Mouse (Mus musculus) midbrain, embryonic 10.5 days (tissue): Measurements from ENCODE around the gene Tenm2. TPM values are rescaled to one million over a fixed set of nuclear protein-coding genes. Genes with fewer than 3 reads are reported as not detected.

Experiments used
- DNase-seq: peaks from one replicate; pipeline ENCODE4 v3.0.0-alpha.2; 2017; ENCODE audit warnings: low spot score
- H3K27ac ChIP-seq: fragments of 300-500 bp; sonication (generic); replicated peaks from 2 replicates; pipeline ENCODE4 v1.5.1; 2016; ENCODE audit warnings: mild to moderate bottlenecking
- H3K27me3 ChIP-seq: fragments of 300-500 bp; sonication (generic); 2 replicates; pipeline ENCODE4 v1.6.1; 2016; ENCODE audit warnings: low read depth, mild to moderate bottlenecking; ENCODE audit not compliant: poor library complexity, severe bottlenecking
- H3K36me3 ChIP-seq: fragments of 300-500 bp; sonication (generic); 2 replicates; pipeline ENCODE4 v1.6.1; 2016; ENCODE audit warnings: mild to moderate bottlenecking, moderate library complexity
- H3K4me1 ChIP-seq: fragments of 300-500 bp; sonication (generic); 2 replicates; pipeline ENCODE4 v1.6.1; 2016
- H3K4me3 ChIP-seq: fragments of 300-500 bp; sonication (generic); 2 replicates; pipeline ENCODE4 v1.5.1; 2016; ENCODE audit warnings: mild to moderate bottlenecking, moderate library complexity
- H3K9me3 ChIP-seq: fragments of 300-500 bp; sonication (generic); replicated peaks from 2 replicates; pipeline ENCODE4 v1.6.1; 2016; ENCODE audit warnings: mild to moderate bottlenecking
- WGBS: fragments of 180-500 bp; shearing (Covaris S2); methylation state at CpG from one replicate; pipeline ENCODE4 v1.1.7; 2016; 5-methylcytosine and 5-hydroxymethylcytosine counted together
- polyA plus RNA-seq: library from polyadenylated mRNA; unstranded; fragments of >200 nt; fragmentation: Nextera tagmentation; extraction: Ambion mirVana; gene quantifications from 2 replicates; pipeline ENCODE4 v1.2.1, GENCODE M21; 2016

The Tenm2 gene
- polyA plus RNA-seq, 1 experiment from 2014 or later = 4.2 TPM

GRCm38 (mm10) chr11:36604272-36604671 lies 631.5 kb downstream of the Tenm2 start:
- no peak overlapping the region for H3K27ac ChIP-seq
- H3K4me3 ChIP-seq = no peak overlapping the region
- H3K4me1 ChIP-seq = peaks cover 17% of the 10 kb centered on the region
- no peaks in the 10 kb centered on the region for H3K9me3 ChIP-seq
- 61% methylated on average over 3 of the region's 3 CpGs for WGBS
- no peak for DNase-seq
- peaks cover 6% of the 10 kb centered on the region; the same call in 1 of the 2 replicates for H3K36me3 ChIP-seq
- H3K27me3 ChIP-seq = no peaks in the 10 kb centered on the region

- H3K36me3 ChIP-seq = no peaks in the 10 kb centered on the region
- no peaks in the 10 kb centered on the region for H3K27me3 ChIP-seq
- no peak for DNase-seq
- 63% methylated on average over 1 of the region's 1 CpGs for WGBS
- no peak overlapping the region for H3K4me3 ChIP-seq
- peaks cover 30% of the 10 kb centered on the region for H3K4me1 ChIP-seq
- no peak overlapping the region for H3K27ac ChIP-seq
- no peaks in the 10 kb centered on the region for H3K9me3 ChIP-seq
Observed at GRCm38 (mm10) chr11:36592471-36592870, 643.3 kb downstream of the Tenm2 start.

GRCm38 (mm10) chr11:36566146-36566545 lies 669.6 kb downstream of the Tenm2 start:
- DNase-seq = no peak
- no peak overlapping the region for H3K27ac ChIP-seq
- H3K36me3 ChIP-seq = no peaks in the 10 kb centered on the region
- no peaks in the 10 kb centered on the region for H3K27me3 ChIP-seq
- no peak overlapping the region for H3K4me3 ChIP-seq
- H3K9me3 ChIP-seq = no peaks in the 10 kb centered on the region
- 79% methylated on average over 2 of the region's 2 CpGs for WGBS
- H3K4me1 ChIP-seq = no peaks in the 10 kb centered on the region

- Histone ChIP-seq H3K27ac (no peak overlapping the region), H3K9me3 (no peaks in the 10 kb centered on the region), H3K27me3 (no peaks in the 10 kb centered on the region), H3K4me1 (no peaks in the 10 kb centered on the region), H3K4me3 (no peak overlapping the region), H3K36me3 (no peaks in the 10 kb centered on the region)
- WGBS = 81% methylated on average over 3 of the region's 3 CpGs
- no peak for DNase-seq
Observed at GRCm38 (mm10) chr11:36562851-36563250, 672.9 kb downstream of the Tenm2 start.

GRCm38 (mm10) chr11:36560785-36561548 lies 674.8 kb downstream of the Tenm2 start:
- H3K4me3 ChIP-seq = no peak overlapping the region
- H3K4me1 ChIP-seq = no peaks in the 10 kb centered on the region
- no peaks in the 10 kb centered on the region for H3K27me3 ChIP-seq
- no peak overlapping the region for H3K27ac ChIP-seq
- H3K36me3 ChIP-seq = no peaks in the 10 kb centered on the region
- DNase-seq = no peak
- no peaks in the 10 kb centered on the region for H3K9me3 ChIP-seq
- 88% methylated on average over 7 of the region's 7 CpGs for WGBS

- H3K4me1 ChIP-seq = peaks cover 16% of the 10 kb centered on the region
- H3K27me3 ChIP-seq = no peaks in the 10 kb centered on the region
- H3K9me3 ChIP-seq = no peaks in the 10 kb centered on the region
- DNase-seq = no peak
- WGBS = 87% methylated on average over 6 of the region's 6 CpGs
- no peak overlapping the region for H3K4me3 ChIP-seq
- H3K36me3 ChIP-seq = no peaks in the 10 kb centered on the region
- no peak overlapping the region for H3K27ac ChIP-seq
Observed at GRCm38 (mm10) chr11:36557316-36557715, 678.4 kb downstream of the Tenm2 start.

- Histone ChIP-seq H3K4me3 (no peak overlapping the region), H3K27ac (0 out of 2 replicates have a peak overlapping the region, but pooled peaks have one; percentile 46), H3K27me3 (no peaks in the 10 kb centered on the region), H3K9me3 (no peaks in the 10 kb centered on the region), H3K4me1 (peaks cover 50% of the 10 kb centered on the region), H3K36me3 (no peaks in the 10 kb centered on the region)
- 32% methylated on average over 5 of the region's 5 CpGs for WGBS
- DNase-seq = no peak
Observed at GRCm38 (mm10) chr11:36553286-36553685, 682.5 kb downstream of the Tenm2 start.

GRCm38 (mm10) chr11:36550649-36551048 lies 685.1 kb downstream of the Tenm2 start:
- DNase-seq = no peak
- H3K9me3 ChIP-seq = no peaks in the 10 kb centered on the region
- no peaks in the 10 kb centered on the region for H3K36me3 ChIP-seq
- no peak overlapping the region; the same call in 1 of the 2 replicates for H3K27ac ChIP-seq
- no peak overlapping the region for H3K4me3 ChIP-seq
- no peaks in the 10 kb centered on the region for H3K27me3 ChIP-seq
- WGBS = 79% methylated on average over 4 of the region's 4 CpGs
- peaks cover 53% of the 10 kb centered on the region for H3K4me1 ChIP-seq

- no peak overlapping the region for H3K4me3 ChIP-seq
- no peaks in the 10 kb centered on the region for H3K27me3 ChIP-seq
- H3K9me3 ChIP-seq = no peaks in the 10 kb centered on the region
- H3K4me1 ChIP-seq = peaks cover 53% of the 10 kb centered on the region
- no peak for DNase-seq
- peak overlapping the region; percentile 68 for H3K27ac ChIP-seq
- no peaks in the 10 kb centered on the region for H3K36me3 ChIP-seq
- WGBS = 81% methylated on average over 11 of the region's 11 CpGs
Observed at GRCm38 (mm10) chr11:36549398-36550139, 686.2 kb downstream of the Tenm2 start.

- H3K27ac ChIP-seq = peak overlapping the region; percentile 64; the same call in 1 of the 2 replicates
Observed at GRCm38 (mm10) chr11:36548139-36548538, 687.6 kb downstream of the Tenm2 start.

GRCm38 (mm10) chr11:36538144-36538543 lies 697.6 kb downstream of the Tenm2 start:
- Histone ChIP-seq H3K9me3 (no peaks in the 10 kb centered on the region), H3K4me3 (no peak overlapping the region), H3K27me3 (no peaks in the 10 kb centered on the region), H3K36me3 (no peaks in the 10 kb centered on the region), H3K4me1 (no peaks in the 10 kb centered on the region), H3K27ac (no peak overlapping the region)
- no peak for DNase-seq
- 91% methylated on average over 4 of the region's 4 CpGs for WGBS

More at GRCm38 (mm10) chr11:36548139-36548538, 687.6 kb downstream of the Tenm2 start:
- Histone ChIP-seq H3K27me3 (no peaks in the 10 kb centered on the region), H3K36me3 (no peaks in the 10 kb centered on the region), H3K9me3 (no peaks in the 10 kb centered on the region), H3K4me3 (no peak overlapping the region), H3K4me1 (peaks cover 54% of the 10 kb centered on the region)
- WGBS = 69% methylated on average over 4 of the region's 4 CpGs
- DNase-seq = no peak

- Histone ChIP-seq H3K36me3 (no peaks in the 10 kb centered on the region), H3K27me3 (no peaks in the 10 kb centered on the region), H3K9me3 (no peaks in the 10 kb centered on the region), H3K4me3 (no peak overlapping the region), H3K4me1 (no peaks in the 10 kb centered on the region), H3K27ac (no peak overlapping the region)
- DNase-seq = no peak
- WGBS = 90% methylated on average over 9 of the region's 9 CpGs
Observed at GRCm38 (mm10) chr11:36537573-36538133, 698.1 kb downstream of the Tenm2 start.

GRCm38 (mm10) chr11:36535591-36535990 lies 700.2 kb downstream of the Tenm2 start:
- H3K27ac ChIP-seq = no peak overlapping the region
- H3K36me3 ChIP-seq = no peaks in the 10 kb centered on the region
- no peaks in the 10 kb centered on the region for H3K9me3 ChIP-seq
- no peak overlapping the region for H3K4me3 ChIP-seq
- H3K4me1 ChIP-seq = no peaks in the 10 kb centered on the region
- no peaks in the 10 kb centered on the region for H3K27me3 ChIP-seq
- no peak for DNase-seq
- 91% methylated on average over 3 of the region's 3 CpGs for WGBS
